Comparison of ENCODE assay signal across 8 mouse cellular contexts in genomic region chr8:84285665-84286064, GRCm38 (mm10). TPM values are rescaled to one million over a fixed set of nuclear protein-coding genes. Genes with fewer than 3 reads are reported as not detected.
DNase-seq lines count a peak whose midpoint lies in the region; ATAC-seq and TF ChIP-seq lines count a peak whose summit lies in the region.
"Not testable (repeated sequence)": the region's sequence is repeated elsewhere in the genome, so short reads cannot be mapped to it uniquely, and the experiment has no call there.

No protein-coding gene starts in this region.

- not testable (repeated sequence) for H3K4me1 ChIP-seq in hindbrain, postnatal 0 days (ENCODE audit: insufficient read depth, low read length); small intestine, adult 2 months (ENCODE audit: control insufficient read depth, insufficient read depth, insufficient read length, low read length)

- ATAC-seq in common myeloid progenitor, adult 5-6 weeks (replicated peaks; ENCODE audit: low read depth, poor library complexity, severe bottlenecking): peak; percentile 92
- not testable (repeated sequence) for ATAC-seq in hindbrain, postnatal 0 days
- peak; percentile 73 for ATAC-seq in megakaryocyte, adult 5-6 weeks (ENCODE audit: poor library complexity, severe bottlenecking)

- TF ChIP-seq POLR2A in small intestine, adult 2 months (IDR thresholded peaks at IDR 0.05; ENCODE audit: low read depth, low read length): not testable (repeated sequence)

- H3K27me3 ChIP-seq in hindbrain, postnatal 0 days (ENCODE audit: insufficient read depth, low read length); small intestine, adult 2 months (ENCODE audit: control insufficient read depth, insufficient read depth, low read length): not testable (repeated sequence)

- WGBS in hindbrain, postnatal 0 days: 67% methylated on average over 5 of the region's 5 CpGs
- WGBS in small intestine, adult 2 months: 52% methylated on average over 5 of the region's 5 CpGs

- intact Hi-C loops in left cerebral cortex, postnatal 4 days (cut with DNase I): not testable (repeated sequence)

- not testable (repeated sequence) for H3K27ac ChIP-seq in hindbrain, postnatal 0 days; small intestine, adult 2 months (ENCODE audit: insufficient read depth, low read depth, low read length)

- not testable (repeated sequence) for H3K36me3 ChIP-seq in hindbrain, postnatal 0 days (ENCODE audit: insufficient read depth, low read length); small intestine, adult 2 months (ENCODE audit: control insufficient read depth, insufficient read depth, low read length)

- not testable (repeated sequence) for H3K4me3 ChIP-seq in hindbrain, postnatal 0 days (ENCODE audit: low read length); small intestine, adult 2 months (ENCODE audit: low read depth, low read length)

- peak; percentile 69 for TF ChIP-seq CTCF in hindbrain, postnatal 0 days (IDR thresholded peaks at IDR 0.05; ENCODE audit: low read depth)
- peak; percentile 56; the same call in 1 of the 2 replicates for TF ChIP-seq CTCF in small intestine, adult 2 months (IDR thresholded peaks at IDR 0.05; ENCODE audit: extremely low read depth, insufficient read length, insufficient replicate concordance, low read depth, low read length)

- not testable (repeated sequence) for H3K9ac ChIP-seq in hindbrain, postnatal 0 days (replicated peaks; ENCODE audit: low read length)

- not testable (repeated sequence) for H3K4me2 ChIP-seq in hindbrain, postnatal 0 days (ENCODE audit: low read depth, low read length)

- DNase-seq in 3T3-L1 (ENCODE audit: low read depth, low spot score): peak; percentile 65
- DNase-seq in WW6 (ENCODE audit: low read depth, low spot score): peak; percentile 63
- DNase-seq in gastrocnemius, postnatal 10 days: peak; percentile 40
- peak; percentile 65 for DNase-seq in hindbrain, postnatal 0 days (ENCODE audit: low spot score)
- DNase-seq in left cerebral cortex, postnatal 4 days: peak; percentile 47

- not testable (repeated sequence) for H3K9me3 ChIP-seq in hindbrain, postnatal 0 days (ENCODE audit: low read length)

RNA-seq across cellular contexts. Expression of gene Ccdc130, which starts 15.5 kb away (rescaled TPM):
- 9.1 and 9.8 TPM in 2 replicates for total RNA-seq in common myeloid progenitor, adult 5-6 weeks (2017)
- 10 to 100 TPM; 11.3 to 11.4 TPM for total RNA-seq in gastrocnemius, postnatal 10 days (2021)
- 6.0 and 7.5 TPM in 2 replicates for total RNA-seq in hindbrain, postnatal 0 days (2014; rRNA removed)
- 12.4 and 12.9 TPM in 2 replicates for polyA plus RNA-seq in hindbrain, postnatal 0 days (2015; fragmentation: Nextera tagmentation; extraction: Ambion mirVana)
- 10 to 100 TPM; 19.7 to 23.5 TPM for total RNA-seq in left cerebral cortex, postnatal 4 days (2021)
- total RNA-seq in megakaryocyte, adult 5-6 weeks (2015): 18.7 and 22.8 TPM in 2 replicates
- total RNA-seq in megakaryocyte, adult 5-6 weeks (2017): 17.8 and 22.5 TPM in 2 replicates
- 11.9 and 37.3 TPM in 2 replicates for polyA plus RNA-seq in small intestine, adult 2 months (2012; rRNA removed)

RNA-seq across cellular contexts. Expression of gene Mri1, which starts 28.5 kb away (rescaled TPM):
- total RNA-seq in common myeloid progenitor, adult 5-6 weeks (2017): 11.9 and 18.7 TPM in 2 replicates
- 10 to 100 TPM; 16.8 to 20.6 TPM for total RNA-seq in gastrocnemius, postnatal 10 days (2021)
- total RNA-seq in hindbrain, postnatal 0 days (2014; rRNA removed): 46.1 and 71.6 TPM in 2 replicates
- 41.6 and 44.7 TPM in 2 replicates for polyA plus RNA-seq in hindbrain, postnatal 0 days (2015; fragmentation: Nextera tagmentation; extraction: Ambion mirVana)
- total RNA-seq in left cerebral cortex, postnatal 4 days (2021): 10 to 100 TPM; 25.1 to 26.4 TPM
- 11.6 and 13.5 TPM in 2 replicates for total RNA-seq in megakaryocyte, adult 5-6 weeks (2015)
- 4.0 and 4.9 TPM in 2 replicates for total RNA-seq in megakaryocyte, adult 5-6 weeks (2017)
- polyA plus RNA-seq in small intestine, adult 2 months (2012; rRNA removed): 66.7 and 76.0 TPM in 2 replicates

RNA-seq across cellular contexts. Expression of gene D8Ertd738e, which starts 36.1 kb away (rescaled TPM):
- 55.9 and 70.9 TPM in 2 replicates for total RNA-seq in common myeloid progenitor, adult 5-6 weeks (2017)
- 100 to 1,000 TPM; 180 to 184 TPM for total RNA-seq in gastrocnemius, postnatal 10 days (2021)
- 69.4 and 79.5 TPM in 2 replicates for total RNA-seq in hindbrain, postnatal 0 days (2014; rRNA removed)
- 318 and 325 TPM in 2 replicates for polyA plus RNA-seq in hindbrain, postnatal 0 days (2015; fragmentation: Nextera tagmentation; extraction: Ambion mirVana)
- total RNA-seq in left cerebral cortex, postnatal 4 days (2021): 100 to 1,000 TPM; 105 to 120 TPM
- 169 and 188 TPM in 2 replicates for total RNA-seq in megakaryocyte, adult 5-6 weeks (2015)
- 99.7 and 113 TPM in 2 replicates for total RNA-seq in megakaryocyte, adult 5-6 weeks (2017)
- polyA plus RNA-seq in small intestine, adult 2 months (2012; rRNA removed): 46.2 and 63.5 TPM in 2 replicates

RNA-seq across cellular contexts. Expression of gene Zswim4, which starts 48.8 kb away (rescaled TPM):
- total RNA-seq in common myeloid progenitor, adult 5-6 weeks (2017): 6.9 and 8.2 TPM in 2 replicates
- 1 to 10 TPM; 7.9 to 8.5 TPM for total RNA-seq in gastrocnemius, postnatal 10 days (2021)
- total RNA-seq in hindbrain, postnatal 0 days (2014; rRNA removed): 44.1 and 50.6 TPM in 2 replicates
- polyA plus RNA-seq in hindbrain, postnatal 0 days (2015; fragmentation: Nextera tagmentation; extraction: Ambion mirVana): 11.0 and 11.3 TPM in 2 replicates
- 10 to 100 TPM; 22.9 to 23.3 TPM for total RNA-seq in left cerebral cortex, postnatal 4 days (2021)
- 6.2 and 6.5 TPM in 2 replicates for total RNA-seq in megakaryocyte, adult 5-6 weeks (2015)
- 8.9 and 9.4 TPM in 2 replicates for total RNA-seq in megakaryocyte, adult 5-6 weeks (2017)
- 8.1 and 30.0 TPM in 2 replicates for polyA plus RNA-seq in small intestine, adult 2 months (2012; rRNA removed)
